Mouse (Mus musculus): ENCODE measurements around the gene Ttc33. TPM values are rescaled to one million over a fixed set of nuclear protein-coding genes. Genes with fewer than 3 reads are reported as not detected.
A peak's percentile ranks its signal among the peaks of the same experiment; 100 is the strongest.

Ttc33 gene
- polyA plus RNA-seq, 1 experiment from 2014 or later, result 39.3 TPM

DNA sequence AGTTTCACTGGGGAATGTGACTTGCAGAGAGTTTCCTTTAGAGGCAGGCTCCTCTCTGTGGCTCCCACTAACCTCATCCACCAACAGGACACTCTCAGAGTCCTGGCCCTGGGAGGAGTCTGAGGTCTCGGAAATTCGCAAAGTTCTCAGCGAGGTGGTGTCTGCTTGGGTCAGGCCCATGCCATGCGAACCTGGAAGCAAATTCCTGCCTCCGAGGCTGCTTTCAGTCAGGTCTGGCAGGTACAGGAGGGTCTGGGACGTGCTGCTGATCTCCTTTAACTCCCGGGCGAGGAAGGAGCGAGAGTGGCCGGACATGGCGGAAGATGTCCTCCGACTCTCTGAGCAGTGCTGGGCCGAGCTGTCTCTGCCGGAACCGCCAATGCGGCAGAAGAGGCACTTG is 49.3 kb downstream of the Ttc33 start:
- DNase-seq (ENCODE audit: low spot score) (no peak), ATAC-seq (ENCODE audit: low read depth) (no peak)
- Histone ChIP-seq H3K36me3 (ENCODE audit: control insufficient read depth, insufficient read depth, low read length) (no peaks in the 10 kb centered on the region), H3K9ac (ENCODE audit: low read depth, low read length) (no peak overlapping the region), H3K9me3 (ENCODE audit: control insufficient read depth, low read length) (no peaks in the 10 kb centered on the region), H3K27me3 (replicated peaks; ENCODE audit: control insufficient read depth, insufficient read depth, low read length) (no peaks in the 10 kb centered on the region), H3K4me2 (ENCODE audit: low read depth, low read length) (no peak overlapping the region), H3K4me3 (ENCODE audit: low read depth, low read length) (no peak overlapping the region), H3K4me1 (ENCODE audit: control insufficient read depth, insufficient read depth, low read length) (no peaks in the 10 kb centered on the region), H3K27ac (replicated peaks; ENCODE audit: low read depth, low read length) (no peak overlapping the region)
- 82% methylated on average over 16 of the region's 16 CpGs for WGBS

DNA sequence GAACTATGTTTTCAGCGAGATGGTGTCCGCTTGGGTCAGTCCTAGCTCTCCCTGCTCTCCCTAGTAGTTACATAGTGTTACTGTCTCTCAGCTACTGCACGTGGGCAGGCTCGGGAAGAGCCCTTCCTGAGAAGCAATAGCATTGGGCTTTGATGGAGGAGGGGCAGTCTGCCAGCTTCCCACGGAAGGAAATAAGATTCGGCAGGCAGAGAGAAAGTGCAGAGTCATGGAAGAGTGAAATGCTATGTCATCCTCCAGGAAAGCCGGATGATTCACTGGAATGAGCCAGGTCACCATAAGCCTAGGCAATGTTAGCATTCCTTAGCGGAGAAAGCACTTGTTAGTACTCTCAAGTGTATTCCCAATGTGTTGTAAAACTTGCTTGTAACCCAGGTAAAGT is 50.2 kb downstream of the Ttc33 start:
- no peak overlapping the region for H3K4me2 ChIP-seq (ENCODE audit: low read depth, low read length)

DNA sequence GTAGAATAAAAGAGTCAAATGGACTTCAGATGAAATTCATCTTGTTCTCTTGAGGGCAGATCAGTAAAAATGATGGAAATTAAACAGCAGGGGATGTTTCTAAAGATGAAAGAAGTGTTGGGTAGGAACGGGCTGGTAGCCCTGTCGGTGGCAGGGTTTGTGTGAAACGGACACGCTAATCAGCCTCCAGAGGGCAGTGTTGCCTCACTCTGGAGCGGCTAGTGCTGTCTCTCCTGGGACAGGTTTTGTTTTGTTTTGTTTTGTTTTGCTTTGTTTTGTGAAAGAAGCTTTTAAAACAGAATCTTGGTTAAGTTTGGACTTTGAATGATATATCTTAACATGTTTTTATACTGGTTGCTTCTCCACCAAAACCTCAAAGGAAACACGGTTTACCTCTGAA is 51.2 kb downstream of the Ttc33 start:
- Histone ChIP-seq H3K9me3 (ENCODE audit: control insufficient read depth, low read length) (no peaks in the 10 kb centered on the region), H3K9ac (ENCODE audit: low read depth, low read length) (no peak overlapping the region), H3K36me3 (ENCODE audit: control insufficient read depth, insufficient read depth, low read length) (no peaks in the 10 kb centered on the region), H3K4me1 (ENCODE audit: control insufficient read depth, insufficient read depth, low read length) (no peaks in the 10 kb centered on the region; the same call in 1 of the 2 replicates), H3K27me3 (replicated peaks; ENCODE audit: control insufficient read depth, insufficient read depth, low read length) (0 out of 2 replicates have a peak, but pooled peaks cover 4% of the 10 kb centered on the region), H3K4me2 (ENCODE audit: low read depth, low read length) (peak overlapping the region; percentile 20; the same call in 1 of the 2 replicates), H3K27ac (replicated peaks; ENCODE audit: low read depth, low read length) (no peak overlapping the region), H3K4me3 (ENCODE audit: low read depth, low read length) (no peak overlapping the region)
- DNase-seq (ENCODE audit: low spot score) (peak; percentile 80), ATAC-seq (ENCODE audit: low read depth) (peak; percentile 69; the same call in 1 of the 2 replicates)
- WGBS, result 13% methylated on average over 6 of the region's 6 CpGs

More for the DNA sequence above, 50.2 kb downstream of the Ttc33 start:
- DNase-seq (ENCODE audit: low spot score), result peak; percentile 16
- Histone ChIP-seq H3K9ac (ENCODE audit: low read depth, low read length) (no peak overlapping the region), H3K27me3 (replicated peaks; ENCODE audit: control insufficient read depth, insufficient read depth, low read length) (no peaks in the 10 kb centered on the region), H3K9me3 (ENCODE audit: control insufficient read depth, low read length) (no peaks in the 10 kb centered on the region), H3K4me3 (ENCODE audit: low read depth, low read length) (no peak overlapping the region), H3K27ac (replicated peaks; ENCODE audit: low read depth, low read length) (no peak overlapping the region), H3K4me1 (ENCODE audit: control insufficient read depth, insufficient read depth, low read length) (no peaks in the 10 kb centered on the region; the same call in 1 of the 2 replicates), H3K36me3 (ENCODE audit: control insufficient read depth, insufficient read depth, low read length) (no peaks in the 10 kb centered on the region)
- 31% methylated on average over 8 of the region's 8 CpGs for WGBS
- no peak for ATAC-seq (ENCODE audit: low read depth)

DNA sequence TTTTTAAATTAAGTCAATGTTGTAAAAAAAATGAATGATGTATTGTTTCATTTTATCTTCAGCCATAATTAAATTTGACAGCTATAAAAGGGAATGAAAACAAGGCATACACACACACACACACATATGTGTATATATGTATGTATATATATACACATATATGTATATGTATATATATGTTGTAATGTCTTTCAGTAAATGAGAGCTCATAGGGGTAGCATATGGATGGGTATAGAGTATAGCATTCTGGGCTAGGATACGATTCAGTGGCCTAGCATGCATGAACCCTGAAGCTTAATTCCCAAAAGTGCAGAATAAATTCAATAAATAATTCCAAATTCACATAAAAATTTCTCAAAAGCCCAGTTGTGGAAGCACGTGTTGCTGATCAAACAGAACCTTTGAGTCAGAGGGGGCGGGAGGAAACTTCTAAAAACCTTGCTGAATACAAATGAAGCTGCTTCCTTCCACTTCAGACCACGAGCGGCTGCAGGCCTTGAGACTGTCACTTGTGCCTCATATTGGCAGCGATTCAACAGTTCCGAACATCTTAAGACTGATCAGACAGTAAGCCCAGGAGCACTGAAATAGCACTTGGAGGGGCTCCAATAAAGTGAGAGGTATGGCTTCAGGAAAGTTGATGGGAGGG is 51.8 kb downstream of the Ttc33 start:
- Histone ChIP-seq H3K4me1 (ENCODE audit: control insufficient read depth, insufficient read depth, low read length) (no peaks in the 10 kb centered on the region; the same call in 1 of the 2 replicates), H3K4me2 (ENCODE audit: low read depth, low read length) (no peak overlapping the region), H3K27me3 (replicated peaks; ENCODE audit: control insufficient read depth, insufficient read depth, low read length) (peaks cover 10% of the 10 kb centered on the region), H3K9me3 (ENCODE audit: control insufficient read depth, low read length) (no peaks in the 10 kb centered on the region), H3K27ac (replicated peaks; ENCODE audit: low read depth, low read length) (no peak overlapping the region), H3K4me3 (ENCODE audit: low read depth, low read length) (no peak overlapping the region), H3K9ac (ENCODE audit: low read depth, low read length) (no peak overlapping the region), H3K36me3 (ENCODE audit: control insufficient read depth, insufficient read depth, low read length) (no peaks in the 10 kb centered on the region)
- peak; percentile 50 for DNase-seq (ENCODE audit: low spot score)
- ATAC-seq (ENCODE audit: low read depth), result no peak
- WGBS, result 55% methylated on average over 7 of the region's 7 CpGs

DNA sequence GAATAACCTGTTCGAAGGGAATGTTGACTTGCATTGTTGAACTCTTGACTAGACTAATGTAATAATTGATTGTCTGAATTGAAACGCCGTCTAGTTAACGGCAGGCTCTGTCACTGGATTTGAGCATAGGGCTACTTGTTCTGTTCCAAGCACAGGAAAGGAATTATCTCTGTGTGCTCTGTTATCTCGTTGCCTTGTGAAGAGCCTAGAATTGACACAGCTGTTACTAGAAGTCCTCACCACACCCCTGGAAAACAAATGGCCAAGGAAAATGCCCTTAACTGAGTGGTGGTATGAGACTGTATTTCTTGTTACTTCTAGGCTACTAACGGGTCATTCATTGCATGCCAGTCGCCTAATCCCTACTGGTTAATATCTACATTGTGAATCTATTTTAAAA is 52.7 kb downstream of the Ttc33 start:
- 75% methylated on average over 7 of the region's 7 CpGs for WGBS
- peaks cover 20% of the 10 kb centered on the region for H3K27me3 ChIP-seq (replicated peaks; ENCODE audit: control insufficient read depth, insufficient read depth, low read length)
- H3K9ac ChIP-seq (ENCODE audit: low read depth, low read length), result no peak overlapping the region
- no peak overlapping the region for H3K27ac ChIP-seq (replicated peaks; ENCODE audit: low read depth, low read length)
- no peaks in the 10 kb centered on the region for H3K36me3 ChIP-seq (ENCODE audit: control insufficient read depth, insufficient read depth, low read length)
- no peaks in the 10 kb centered on the region for H3K9me3 ChIP-seq (ENCODE audit: control insufficient read depth, low read length)
- no peak overlapping the region for H3K4me3 ChIP-seq (ENCODE audit: low read depth, low read length)
- no peak overlapping the region for H3K4me2 ChIP-seq (ENCODE audit: low read depth, low read length)
- peaks cover 5% of the 10 kb centered on the region; the same call in 1 of the 2 replicates for H3K4me1 ChIP-seq (ENCODE audit: control insufficient read depth, insufficient read depth, low read length)
- ATAC-seq (ENCODE audit: low read depth) (no peak), DNase-seq (ENCODE audit: low spot score) (no peak)

DNA sequence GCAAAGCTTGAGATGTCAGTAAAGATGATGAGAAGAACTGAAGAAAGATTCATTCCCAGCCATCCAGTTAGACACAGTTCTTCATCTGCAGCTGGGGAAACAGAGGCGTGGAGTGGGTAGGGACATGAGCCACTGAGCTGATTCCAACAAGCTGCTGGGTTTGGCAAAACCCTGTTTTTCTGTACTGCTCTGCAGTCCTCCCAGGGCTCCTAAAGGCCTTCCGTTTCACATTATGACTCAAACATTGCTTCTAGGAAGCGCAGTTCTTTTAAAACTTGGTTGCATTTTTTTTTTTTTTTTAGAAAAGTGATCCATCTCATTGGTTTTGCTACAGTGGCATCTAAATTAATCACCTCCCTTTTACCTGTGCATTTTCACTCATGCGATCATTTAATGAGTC is 53.2 kb downstream of the Ttc33 start:
- 81% methylated on average over 4 of the region's 4 CpGs for WGBS
- Histone ChIP-seq H3K4me2 (ENCODE audit: low read depth, low read length) (no peak overlapping the region), H3K36me3 (ENCODE audit: control insufficient read depth, insufficient read depth, low read length) (no peaks in the 10 kb centered on the region), H3K4me3 (ENCODE audit: low read depth, low read length) (no peak overlapping the region), H3K9ac (ENCODE audit: low read depth, low read length) (no peak overlapping the region), H3K27me3 (replicated peaks; ENCODE audit: control insufficient read depth, insufficient read depth, low read length) (peaks cover 24% of the 10 kb centered on the region), H3K4me1 (ENCODE audit: control insufficient read depth, insufficient read depth, low read length) (peaks cover 8% of the 10 kb centered on the region; the same call in 1 of the 2 replicates), H3K27ac (replicated peaks; ENCODE audit: low read depth, low read length) (no peak overlapping the region), H3K9me3 (ENCODE audit: control insufficient read depth, low read length) (no peaks in the 10 kb centered on the region)
- ATAC-seq (ENCODE audit: low read depth) (no peak), DNase-seq (ENCODE audit: low spot score) (no peak)

DNA sequence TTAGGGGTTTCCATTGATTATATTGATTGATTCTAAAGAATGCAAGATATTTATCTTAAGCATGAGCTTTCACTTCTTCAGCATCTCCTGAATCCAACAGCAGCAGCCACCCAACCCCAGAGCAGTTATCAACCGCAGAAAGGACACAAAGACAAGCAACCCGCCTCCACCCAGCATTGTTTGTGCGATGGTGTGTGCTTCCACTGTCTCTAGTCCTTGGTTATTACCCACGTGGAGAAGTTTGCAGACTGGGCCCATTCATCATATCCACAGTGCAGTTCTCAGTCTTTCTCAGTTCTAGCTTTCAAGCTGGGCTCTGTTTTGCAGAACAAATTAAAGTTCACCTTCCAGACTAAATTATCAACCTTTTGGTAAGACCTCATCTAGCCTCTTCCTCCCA is 54.0 kb downstream of the Ttc33 start:
- no peak overlapping the region for H3K9ac ChIP-seq (ENCODE audit: low read depth, low read length)
- peak overlapping the region; percentile 100 for H3K4me2 ChIP-seq (ENCODE audit: low read depth, low read length)
- ATAC-seq (ENCODE audit: low read depth) (no peak), DNase-seq (ENCODE audit: low spot score) (no peak)
- H3K27ac ChIP-seq (replicated peaks; ENCODE audit: low read depth, low read length), result no peak overlapping the region
- H3K27me3 ChIP-seq (replicated peaks; ENCODE audit: control insufficient read depth, insufficient read depth, low read length), result peaks cover 31% of the 10 kb centered on the region
- peaks cover 12% of the 10 kb centered on the region; the same call in 1 of the 2 replicates for H3K4me1 ChIP-seq (ENCODE audit: control insufficient read depth, insufficient read depth, low read length)
- no peaks in the 10 kb centered on the region for H3K9me3 ChIP-seq (ENCODE audit: control insufficient read depth, low read length)
- 70% methylated on average over 4 of the region's 4 CpGs for WGBS
- H3K36me3 ChIP-seq (ENCODE audit: control insufficient read depth, insufficient read depth, low read length), result no peaks in the 10 kb centered on the region
- H3K4me3 ChIP-seq (ENCODE audit: low read depth, low read length), result 0 out of 2 replicates have a peak overlapping the region, but pooled peaks have one; percentile 0

DNA sequence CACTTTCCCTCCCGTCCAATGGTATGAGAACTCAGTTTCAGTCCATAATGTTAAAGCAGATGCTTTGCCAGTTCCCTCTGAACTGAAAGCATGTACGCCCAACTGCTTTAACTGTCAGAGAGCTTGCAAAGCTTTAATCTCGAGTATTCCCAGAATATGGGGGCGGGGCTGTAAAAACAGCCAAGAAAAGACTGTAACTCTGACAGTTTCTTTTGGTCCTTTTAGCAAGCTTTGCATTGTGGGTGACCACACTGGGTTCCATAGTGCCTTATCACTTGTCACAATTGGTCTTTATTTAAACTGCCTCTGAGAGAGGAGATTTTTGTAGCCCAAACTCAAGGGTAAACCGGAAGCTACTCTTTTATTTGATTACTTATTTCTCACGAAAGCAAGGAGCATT is 54.6 kb downstream of the Ttc33 start:
- H3K27me3 ChIP-seq (replicated peaks; ENCODE audit: control insufficient read depth, insufficient read depth, low read length), result peaks cover 37% of the 10 kb centered on the region
- H3K4me1 ChIP-seq (ENCODE audit: control insufficient read depth, insufficient read depth, low read length), result peaks cover 16% of the 10 kb centered on the region; the same call in 1 of the 2 replicates
- 65% methylated on average over 6 of the region's 6 CpGs for WGBS
- H3K4me2 ChIP-seq (ENCODE audit: low read depth, low read length), result peak overlapping the region; percentile 100
- no peak for ATAC-seq (ENCODE audit: low read depth)
- H3K4me3 ChIP-seq (ENCODE audit: low read depth, low read length), result peak overlapping the region; percentile 14; the same call in 1 of the 2 replicates
- no peak overlapping the region for H3K9ac ChIP-seq (ENCODE audit: low read depth, low read length)
- peak; percentile 22 for DNase-seq (ENCODE audit: low spot score)
- H3K36me3 ChIP-seq (ENCODE audit: control insufficient read depth, insufficient read depth, low read length), result no peaks in the 10 kb centered on the region
- H3K9me3 ChIP-seq (ENCODE audit: control insufficient read depth, low read length), result no peaks in the 10 kb centered on the region
- H3K27ac ChIP-seq (replicated peaks; ENCODE audit: low read depth, low read length), result no peak overlapping the region

DNA sequence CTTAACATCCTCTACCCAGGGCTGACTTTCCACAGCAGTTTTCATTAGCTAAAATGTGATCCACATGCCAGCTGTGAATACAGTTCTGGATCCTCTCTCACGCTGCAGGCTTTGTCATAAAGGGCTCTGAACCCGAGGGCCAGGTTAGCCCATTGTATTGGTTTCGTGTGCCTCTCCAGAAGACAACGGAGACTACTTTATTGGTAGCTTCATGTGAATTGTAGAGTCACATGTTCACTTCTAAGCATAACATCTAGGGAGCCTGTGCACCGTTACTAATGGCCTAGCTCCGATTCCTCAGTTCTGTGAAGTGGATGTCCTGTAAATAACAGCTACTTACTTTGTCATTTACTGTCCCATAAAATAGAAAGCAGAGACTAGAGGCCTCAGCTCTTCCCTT is 55.0 kb downstream of the Ttc33 start:
- Histone ChIP-seq H3K4me2 (ENCODE audit: low read depth, low read length) (peak overlapping the region; percentile 100), H3K4me3 (ENCODE audit: low read depth, low read length) (peak overlapping the region; percentile 14; the same call in 1 of the 2 replicates), H3K27ac (replicated peaks; ENCODE audit: low read depth, low read length) (no peak overlapping the region), H3K9me3 (ENCODE audit: control insufficient read depth, low read length) (no peaks in the 10 kb centered on the region), H3K36me3 (ENCODE audit: control insufficient read depth, insufficient read depth, low read length) (no peaks in the 10 kb centered on the region), H3K27me3 (replicated peaks; ENCODE audit: control insufficient read depth, insufficient read depth, low read length) (peaks cover 41% of the 10 kb centered on the region), H3K9ac (ENCODE audit: low read depth, low read length) (peak overlapping the region; percentile 0; the same call in 1 of the 2 replicates), H3K4me1 (ENCODE audit: control insufficient read depth, insufficient read depth, low read length) (peaks cover 16% of the 10 kb centered on the region; the same call in 1 of the 2 replicates)
- no peak for DNase-seq (ENCODE audit: low spot score)
- ATAC-seq (ENCODE audit: low read depth), result no peak
- WGBS, result 66% methylated on average over 6 of the region's 6 CpGs
